Mouse (Mus musculus): Measurements from ENCODE around the gene Clcn1.

Gene Clcn1

DNA sequence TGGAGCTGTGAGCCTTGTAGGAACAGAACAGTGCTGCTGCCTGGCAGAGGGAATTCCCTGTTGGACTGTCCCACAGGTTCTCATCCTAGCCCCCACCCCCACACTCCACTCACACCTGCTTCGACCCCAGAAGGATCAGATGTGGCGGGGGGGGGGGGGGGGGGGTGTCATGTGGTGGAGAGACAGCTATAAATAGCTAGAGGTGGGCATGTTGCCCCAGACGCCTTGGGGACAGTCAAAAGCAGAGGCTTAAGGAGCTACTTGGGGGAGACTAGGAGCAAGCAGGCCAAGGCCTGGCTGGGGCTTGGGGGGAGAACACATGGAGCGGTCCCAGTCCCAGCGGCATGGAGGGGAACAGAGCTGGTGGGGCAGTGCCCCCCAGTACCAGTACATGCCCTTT lies at the start of gene Clcn1:
TSS of gene Clcn1 (plus strand) at position 238 of the 400 bp plus-strand sequence.
- DNase-seq (ENCODE audit: low read depth in 2 of 2, low spot score in 2 of 2), result no peak

- no peak for DNase-seq (ENCODE audit: low read depth in 2 of 2, low spot score in 2 of 2)
Measured at GRCm38 (mm10) chr6:42237276-42237805, 49.1 kb upstream of the Clcn1 start.

GRCm38 (mm10) chr6:42241311-42242045 lies 45.0 kb upstream of the Clcn1 start:
- no peak for DNase-seq (ENCODE audit: low read depth in 2 of 2, low spot score in 2 of 2)

DNA sequence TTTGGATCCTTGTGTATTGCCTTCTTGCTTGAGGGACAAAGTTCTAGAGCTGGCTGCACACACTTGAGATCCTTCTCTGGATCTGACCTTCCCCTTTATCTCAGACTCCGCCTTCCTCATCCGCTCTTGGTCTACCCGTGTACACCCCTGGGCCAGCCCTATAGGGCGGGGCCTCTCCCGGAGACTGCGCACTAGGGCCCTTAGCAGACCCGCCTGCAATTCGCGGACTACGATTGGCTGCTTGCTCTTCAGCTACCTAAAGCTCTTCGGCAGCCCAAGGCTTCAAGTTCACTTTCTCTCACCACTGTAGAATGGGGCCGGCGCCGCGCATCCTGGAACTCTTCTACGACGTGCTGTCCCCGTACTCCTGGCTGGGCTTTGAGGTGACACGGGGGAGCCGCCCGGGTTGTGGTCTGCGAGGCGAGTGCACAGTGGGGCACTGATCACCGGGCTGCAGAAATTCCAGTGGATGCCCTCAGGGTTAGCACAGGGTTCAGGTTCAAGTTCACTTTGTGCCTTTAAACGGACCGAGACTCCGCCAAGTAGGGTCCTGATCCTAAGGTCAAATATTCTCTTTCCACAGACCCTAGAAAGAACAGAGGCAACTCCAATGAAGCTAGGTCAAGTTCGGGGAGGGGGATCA lies 40.7 kb upstream of the Clcn1 start, which contains the start of gene Gstk1:
TSS of gene Gstk1 (plus strand) at position 225 of the 643 bp plus-strand sequence.
- DNase-seq (ENCODE audit: low read depth in 2 of 2, low spot score in 2 of 2), result peak; percentile 67 to 69

GRCm38 (mm10) chr6:42247173-42247572 lies 39.3 kb upstream of the Clcn1 start:
- no peak for DNase-seq (ENCODE audit: low read depth in 2 of 2, low spot score in 2 of 2)

GRCm38 (mm10) chr6:42247981-42248380 lies 38.5 kb upstream of the Clcn1 start:
- DNase-seq (ENCODE audit: low read depth in 2 of 2, low spot score in 2 of 2), result no peak

DNA sequence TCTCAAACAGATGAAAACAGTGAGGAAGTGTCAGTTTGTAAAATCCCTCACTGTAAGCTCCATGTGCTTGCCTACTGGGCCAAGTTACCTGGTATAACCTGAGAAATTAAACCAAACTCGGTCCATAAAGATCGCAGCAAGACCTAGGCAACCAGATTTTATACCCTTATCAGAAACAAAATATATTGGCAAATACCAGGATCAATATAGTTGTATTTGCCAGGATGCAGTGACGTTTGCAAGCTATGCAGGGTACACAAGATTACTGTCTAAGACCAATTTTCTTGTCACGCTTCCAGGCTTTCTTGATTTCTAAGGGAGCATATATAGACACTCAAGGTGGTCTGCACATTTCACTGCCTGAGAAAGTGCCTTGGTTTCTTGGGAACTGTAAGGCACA lies 34.7 kb upstream of the Clcn1 start:
- no peak for DNase-seq (ENCODE audit: low read depth in 2 of 2, low spot score in 2 of 2)

DNA sequence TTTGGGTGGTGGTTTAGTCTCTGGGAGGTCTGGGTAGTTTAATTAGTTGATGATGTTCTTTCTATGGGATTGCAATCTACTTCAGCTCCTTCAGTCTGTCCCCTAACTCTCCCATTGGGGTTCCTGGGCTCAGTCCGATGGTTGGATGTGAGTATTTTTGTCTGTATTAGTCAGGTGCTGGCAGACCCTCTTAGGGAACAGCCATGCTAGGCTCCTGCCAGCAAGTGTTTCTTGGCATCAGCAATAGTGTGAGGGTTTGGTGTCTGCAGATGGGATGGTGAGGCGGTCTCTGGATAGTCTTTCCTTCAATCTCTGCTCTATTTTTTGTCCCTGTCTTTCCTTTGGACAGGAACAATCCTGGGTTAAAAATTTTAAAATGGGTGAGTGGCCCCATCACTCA lies 33.4 kb upstream of the Clcn1 start:
- DNase-seq (ENCODE audit: low read depth in 2 of 2, low spot score in 2 of 2), result no peak

- peak; percentile 60 to 66 for DNase-seq (ENCODE audit: low read depth in 2 of 2, low spot score in 2 of 2)
Measured at GRCm38 (mm10) chr6:42257303-42257863, 29.1 kb upstream of the Clcn1 start.

- DNase-seq (ENCODE audit: low read depth in 2 of 2, low spot score in 2 of 2), result no peak
Measured at GRCm38 (mm10) chr6:42260430-42260829, 26.1 kb upstream of the Clcn1 start.

DNA sequence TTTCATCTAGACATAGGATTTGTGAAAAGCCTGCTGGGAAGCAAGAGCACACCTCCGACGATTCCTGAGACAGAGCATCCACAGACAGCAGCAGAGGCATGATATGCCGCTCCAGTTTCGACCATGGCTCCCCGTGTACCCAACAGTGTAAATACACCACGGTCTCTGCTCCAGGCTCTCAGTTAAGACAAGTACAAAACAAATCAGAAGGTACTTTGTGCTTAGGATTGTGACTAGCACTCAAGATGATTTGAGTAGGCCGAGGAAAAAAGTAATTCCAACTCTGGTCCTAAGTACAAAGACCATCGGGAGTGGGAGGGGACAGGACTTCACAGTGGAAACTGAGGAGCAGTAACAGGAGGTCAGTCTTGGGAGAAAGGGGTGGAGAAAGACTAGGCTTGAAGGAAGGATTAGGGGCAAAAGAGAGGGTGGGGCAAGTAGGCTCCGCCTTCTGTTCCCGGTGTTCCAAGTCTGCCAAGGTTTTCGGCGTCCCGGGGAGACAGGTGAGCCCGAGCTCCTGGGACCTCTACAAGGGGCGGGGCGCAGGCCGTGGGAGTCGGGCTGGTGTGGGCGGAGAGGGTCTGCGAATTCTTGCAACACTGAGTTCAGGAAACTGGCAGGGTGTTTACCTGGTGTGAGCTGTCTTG lies 24.8 kb upstream of the Clcn1 start, which contains the start of gene Tmem139:
TSS of gene Tmem139 (plus strand) at position 447 of the 647 bp plus-strand sequence.
- DNase-seq (ENCODE audit: low read depth in 2 of 2, low spot score in 2 of 2), result no peak

- DNase-seq (ENCODE audit: low read depth in 2 of 2, low spot score in 2 of 2), result peak; percentile 95 to 96
Measured at GRCm38 (mm10) chr6:42264626-42265312, 21.7 kb upstream of the Clcn1 start, which contains the start of gene Casp2. Casp2 (plus strand) TSS chr6:42264985.

- peak; percentile 6 to 37 for DNase-seq (ENCODE audit: low read depth in 2 of 2, low spot score in 2 of 2)
Measured at GRCm38 (mm10) chr6:42265391-42266330, 20.8 kb upstream of the Clcn1 start.

DNA sequence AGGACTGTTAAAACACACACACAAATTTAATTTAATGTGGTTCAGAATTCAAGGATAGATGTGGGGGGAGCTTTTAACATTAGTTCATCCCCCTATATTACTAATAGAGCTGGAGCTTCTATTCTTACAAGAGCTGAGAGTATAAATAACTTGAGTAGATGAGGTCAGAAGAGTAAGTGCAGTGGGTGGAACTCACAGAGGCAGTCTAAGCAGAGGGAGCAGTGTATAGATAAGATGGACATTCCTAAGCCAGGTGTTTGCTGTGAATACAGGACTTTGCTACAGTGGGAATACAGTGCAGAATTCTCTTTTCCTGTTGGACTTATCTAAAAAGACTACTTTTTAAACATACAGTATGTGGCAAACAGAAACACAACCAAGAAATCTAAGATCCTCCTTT lies 15.7 kb upstream of the Clcn1 start:
- no peak for DNase-seq (ENCODE audit: low read depth in 2 of 2, low spot score in 2 of 2)

DNA sequence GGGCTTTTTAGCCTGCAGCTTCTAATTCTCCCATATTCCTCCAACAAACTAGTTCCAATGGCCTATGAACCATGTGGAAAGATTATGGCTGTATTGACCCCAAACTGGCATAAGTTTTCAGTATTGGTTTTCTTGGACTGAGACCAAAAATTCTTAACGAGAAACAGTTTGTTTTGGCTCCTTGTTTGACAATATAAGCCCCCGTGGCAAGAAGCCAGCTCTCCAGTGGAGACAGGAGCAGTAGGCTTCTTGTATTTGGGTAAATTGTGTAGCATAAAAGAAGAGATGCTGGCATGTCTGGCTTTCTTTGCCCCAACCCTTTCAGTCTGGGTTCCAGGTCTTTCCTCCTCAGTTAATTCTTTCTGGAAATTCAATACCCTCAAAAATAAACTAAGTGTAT lies 10.3 kb upstream of the Clcn1 start:
- no peak for DNase-seq (ENCODE audit: low read depth in 2 of 2, low spot score in 2 of 2)

GRCm38 (mm10) chr6:42282865-42283528 lies 3.5 kb upstream of the Clcn1 start:
- DNase-seq (ENCODE audit: low read depth in 2 of 2, low spot score in 2 of 2), result no peak

DNA sequence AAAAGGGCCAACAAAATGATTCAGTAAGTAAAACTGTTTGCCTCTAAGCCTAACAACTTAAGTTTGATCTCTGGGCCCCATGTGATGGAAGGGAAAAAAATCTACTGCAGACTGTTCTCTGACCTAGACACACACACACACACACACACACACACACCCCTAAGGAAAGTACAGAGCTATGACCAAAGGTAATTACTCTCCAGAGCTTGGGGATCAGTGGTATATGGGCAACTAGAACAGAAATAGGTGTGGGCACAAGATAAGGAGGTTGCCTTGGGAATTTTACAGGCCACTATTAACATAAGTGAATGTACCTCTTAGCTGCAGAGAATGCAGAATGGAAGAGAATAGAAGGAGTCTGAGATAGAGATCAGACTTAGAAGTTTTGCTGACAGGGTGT lies 1.1 kb downstream of the Clcn1 start:
- no peak for DNase-seq (ENCODE audit: low read depth in 2 of 2, low spot score in 2 of 2)

DNA sequence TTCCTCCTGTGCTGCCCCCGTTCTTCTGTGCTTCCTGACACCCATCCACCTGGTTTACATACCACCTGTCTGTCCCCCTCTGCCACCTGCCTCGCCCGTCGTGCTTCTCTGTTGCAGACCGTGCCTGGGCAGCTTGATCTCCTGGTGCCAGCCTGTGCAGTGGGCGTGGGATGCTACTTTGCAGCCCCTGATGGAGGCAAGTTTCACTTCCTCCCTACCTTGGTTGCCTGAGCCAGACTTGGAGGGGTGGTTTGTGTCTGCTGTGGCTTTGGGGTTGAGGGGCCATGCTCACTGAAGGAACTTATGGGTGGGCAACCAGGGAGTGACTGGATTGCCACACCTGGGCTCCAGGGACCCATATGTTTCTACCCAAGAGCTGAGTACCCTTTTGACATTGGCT lies 6.8 kb downstream of the Clcn1 start:
- no peak for DNase-seq (ENCODE audit: low read depth in 2 of 2, low spot score in 2 of 2)

DNA sequence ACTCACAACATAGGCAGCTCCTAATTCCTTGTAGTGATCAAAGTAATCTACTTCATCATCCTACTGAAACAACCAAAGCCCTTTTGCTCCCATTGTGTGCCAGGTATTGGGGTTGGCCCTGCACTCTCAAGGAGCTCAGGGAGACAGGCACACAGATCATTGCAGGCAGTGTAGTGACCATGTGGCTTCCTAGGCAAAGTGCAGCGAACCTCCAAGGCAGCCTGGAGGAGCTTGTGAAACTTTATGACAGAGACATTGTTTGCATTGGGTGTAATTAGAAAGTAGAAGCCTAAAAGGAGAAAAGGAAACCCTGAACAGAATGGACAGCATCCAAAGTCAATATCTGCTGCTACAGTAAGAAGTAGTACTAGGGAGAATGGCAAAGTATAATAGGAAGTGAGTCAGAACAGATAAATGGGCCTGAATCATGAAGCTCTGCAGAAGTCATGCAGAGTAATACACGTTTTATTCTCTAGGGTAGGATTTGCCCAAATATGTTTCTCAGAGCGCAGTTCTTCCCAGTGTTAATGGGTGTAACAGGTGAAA lies 9.1 kb downstream of the Clcn1 start:
- DNase-seq (ENCODE audit: low read depth in 2 of 2, low spot score in 2 of 2), result no peak

All from CD8-positive naive resting alpha-beta T cell, adult 2 months (primary cell).